Mouse (Mus musculus) urinary bladder, postnatal 14 days (tissue): ENCODE measurements around the gene Psmg4.

ENCODE experiments used
- DNase-seq: peaks from one replicate; pipeline ENCODE4 v3.0.0; 2021; ENCODE audit warnings: low spot score

Gene Psmg4

DNA sequence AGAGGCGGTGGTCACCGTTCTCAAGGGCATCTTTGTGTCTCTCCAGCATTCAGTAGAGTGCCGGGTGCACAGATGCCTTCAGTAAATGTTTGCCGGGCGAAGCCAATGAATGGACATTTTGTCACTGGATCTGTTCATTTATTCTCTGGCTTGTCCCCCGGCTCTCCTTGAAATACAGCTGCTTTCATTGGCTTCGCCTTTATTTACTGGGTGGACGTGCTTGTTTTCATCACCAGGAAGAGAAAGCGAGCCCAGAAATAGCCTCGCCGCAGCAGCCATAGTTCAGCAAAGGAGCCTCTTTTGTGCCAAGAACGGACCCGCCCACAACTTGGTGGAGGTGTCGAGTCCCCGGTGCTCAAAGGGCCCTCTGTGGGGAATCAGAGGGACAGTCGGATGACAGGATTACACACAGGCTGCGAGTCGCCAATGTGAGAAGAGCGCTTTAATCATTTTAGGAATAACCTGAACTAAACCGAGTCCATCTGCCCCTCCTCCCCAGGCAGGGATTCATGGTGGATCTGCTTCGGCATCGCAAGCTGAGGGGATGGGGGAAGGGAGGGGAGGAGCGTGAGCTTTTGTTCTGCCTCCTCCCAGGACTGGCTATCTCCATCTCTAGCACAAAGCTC lies 13.9 kb upstream of the Psmg4 start:
- DNase-seq, result peak; percentile 56

DNA sequence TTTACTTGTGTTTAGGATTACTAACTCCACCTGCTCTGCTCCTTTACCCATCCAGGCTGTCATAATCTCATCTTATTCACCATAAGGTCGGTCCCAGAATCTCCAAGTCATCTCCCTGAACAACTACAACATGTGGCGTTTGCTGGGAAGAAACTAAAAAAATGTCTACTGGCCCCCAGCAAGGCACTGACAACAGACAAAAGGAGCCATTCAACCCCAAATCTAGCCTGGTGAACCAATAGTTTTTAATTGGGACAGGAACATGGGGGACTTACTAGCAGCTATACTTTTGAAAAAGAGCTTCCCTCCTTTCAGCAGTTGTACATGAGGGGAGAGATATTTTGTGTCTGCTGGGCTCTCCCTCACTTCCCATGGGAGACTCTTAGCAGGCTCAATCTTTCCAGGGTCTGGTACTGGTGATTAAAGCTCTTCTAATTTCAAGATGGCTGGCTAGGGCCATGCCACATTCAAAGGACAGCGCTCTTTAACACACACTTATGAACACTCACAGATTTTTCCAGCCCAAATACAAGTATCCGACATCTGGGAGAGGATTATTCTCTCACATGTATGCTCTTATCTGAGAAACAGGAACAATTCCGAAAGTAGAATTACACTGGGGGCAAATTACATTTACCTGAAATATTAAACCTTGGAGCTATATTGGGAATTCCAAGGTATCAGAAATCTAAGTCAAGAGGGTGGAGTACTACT lies 13.1 kb upstream of the Psmg4 start:
- no peak for DNase-seq

DNA sequence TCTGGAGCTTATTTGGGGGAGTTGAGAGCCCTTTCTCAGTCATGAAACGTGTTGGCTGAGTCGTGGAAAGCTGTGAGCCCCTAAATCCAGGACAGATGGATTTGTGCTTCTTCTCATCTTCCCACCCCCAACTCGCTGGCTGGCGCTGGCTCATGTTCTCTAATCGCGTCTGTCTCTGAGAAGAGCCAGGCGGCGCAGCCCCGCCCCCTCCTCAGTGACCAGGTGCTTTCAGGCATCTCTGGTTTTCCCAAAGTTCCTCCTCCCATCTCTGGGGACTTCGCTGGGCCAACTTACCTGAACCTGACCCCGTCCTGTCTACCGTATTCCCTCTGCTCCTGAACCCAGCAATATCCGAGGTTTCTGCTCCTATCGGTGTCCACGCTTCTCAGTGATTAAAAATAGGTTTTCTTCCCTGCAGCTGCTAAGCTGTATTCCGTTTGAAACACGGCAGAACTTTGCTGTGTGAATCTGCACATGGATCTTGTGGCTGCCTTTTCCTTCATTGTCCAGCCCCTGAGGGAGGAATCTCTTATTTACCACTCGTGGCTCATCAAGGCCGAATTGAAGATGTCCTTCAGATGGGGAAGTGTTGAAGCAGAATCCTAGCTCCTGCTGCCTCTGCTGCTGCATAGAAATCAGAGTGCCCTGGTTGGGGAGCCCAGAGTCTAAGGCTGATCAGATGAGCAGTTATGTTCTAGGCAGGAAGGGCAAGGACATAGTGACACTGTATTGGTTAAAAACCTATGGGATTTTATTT lies 12.3 kb upstream of the Psmg4 start:
- no peak for DNase-seq

DNA sequence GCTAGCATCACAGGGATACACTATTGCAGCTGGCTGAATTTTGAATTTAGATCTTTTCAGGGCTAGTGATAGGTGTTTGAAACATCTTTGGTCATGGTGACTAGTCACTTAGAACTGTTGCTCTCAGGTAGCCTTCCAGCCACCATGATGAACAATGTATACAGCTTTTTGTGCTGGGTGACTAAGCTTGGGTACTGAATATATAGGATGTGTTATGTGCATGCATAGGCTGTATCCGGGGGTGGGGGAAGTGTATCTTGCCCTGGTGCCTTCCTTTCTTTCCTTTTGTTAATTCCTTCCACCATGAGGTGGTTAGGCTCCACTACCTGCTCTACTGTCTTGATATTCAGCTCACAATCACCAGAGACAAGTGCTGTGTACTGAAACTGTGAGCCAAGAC lies 11.3 kb upstream of the Psmg4 start:
- no peak for DNase-seq

DNA sequence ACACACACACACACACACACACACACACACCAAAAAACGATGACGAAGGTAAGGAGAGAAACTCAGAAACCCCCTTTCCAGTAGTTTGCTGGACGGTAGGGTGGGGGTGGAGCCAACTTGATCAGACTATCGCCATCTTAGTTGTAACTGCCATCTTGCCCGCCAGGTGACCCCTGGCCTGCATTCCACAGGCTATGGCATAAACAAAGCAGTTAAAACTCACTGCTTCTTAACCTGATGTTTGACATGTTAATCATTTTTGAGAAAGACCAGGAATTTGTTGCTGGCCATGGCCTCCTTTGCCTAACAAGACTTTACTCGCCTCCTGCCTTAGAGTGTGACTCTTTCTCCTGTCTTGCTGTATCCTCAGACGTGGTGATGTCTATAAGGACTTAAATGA lies 10.1 kb upstream of the Psmg4 start:
- DNase-seq, result no peak

DNA sequence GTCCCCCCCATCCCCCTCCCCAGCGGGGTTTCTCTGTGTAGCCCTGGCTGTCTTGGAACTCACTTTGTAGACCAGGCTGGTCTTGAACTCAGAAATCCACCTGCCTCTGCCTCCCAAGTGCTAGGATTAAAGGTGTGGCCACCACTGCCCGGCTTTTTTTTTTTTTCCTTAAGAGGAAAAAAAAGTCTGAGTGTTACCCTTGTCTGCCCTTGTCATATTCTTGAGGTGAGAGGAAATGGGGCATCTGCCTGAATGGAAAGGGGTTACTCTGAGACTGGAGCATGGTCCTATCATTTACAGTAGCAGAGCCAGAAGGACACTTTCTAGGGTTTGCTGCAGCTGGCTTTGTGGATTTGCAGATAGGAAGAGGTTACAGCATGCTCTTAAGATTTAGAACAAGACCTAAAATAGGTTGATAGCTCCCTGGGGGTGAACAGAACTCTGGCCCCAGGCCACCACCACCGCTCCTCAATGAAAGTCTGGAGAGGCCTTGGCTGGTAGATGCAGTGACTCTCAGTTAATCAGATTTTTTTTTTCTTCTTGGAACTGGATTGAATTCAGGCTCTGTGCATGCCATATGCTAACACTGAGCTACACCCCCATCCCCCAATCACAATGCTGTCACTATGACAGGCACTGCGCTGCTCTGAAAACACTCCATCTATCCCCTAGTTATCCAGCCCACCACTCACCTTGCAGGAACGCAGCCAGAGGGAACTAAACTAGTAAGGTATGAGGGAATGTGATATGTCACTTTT lies 9.3 kb upstream of the Psmg4 start:
- no peak for DNase-seq

DNA sequence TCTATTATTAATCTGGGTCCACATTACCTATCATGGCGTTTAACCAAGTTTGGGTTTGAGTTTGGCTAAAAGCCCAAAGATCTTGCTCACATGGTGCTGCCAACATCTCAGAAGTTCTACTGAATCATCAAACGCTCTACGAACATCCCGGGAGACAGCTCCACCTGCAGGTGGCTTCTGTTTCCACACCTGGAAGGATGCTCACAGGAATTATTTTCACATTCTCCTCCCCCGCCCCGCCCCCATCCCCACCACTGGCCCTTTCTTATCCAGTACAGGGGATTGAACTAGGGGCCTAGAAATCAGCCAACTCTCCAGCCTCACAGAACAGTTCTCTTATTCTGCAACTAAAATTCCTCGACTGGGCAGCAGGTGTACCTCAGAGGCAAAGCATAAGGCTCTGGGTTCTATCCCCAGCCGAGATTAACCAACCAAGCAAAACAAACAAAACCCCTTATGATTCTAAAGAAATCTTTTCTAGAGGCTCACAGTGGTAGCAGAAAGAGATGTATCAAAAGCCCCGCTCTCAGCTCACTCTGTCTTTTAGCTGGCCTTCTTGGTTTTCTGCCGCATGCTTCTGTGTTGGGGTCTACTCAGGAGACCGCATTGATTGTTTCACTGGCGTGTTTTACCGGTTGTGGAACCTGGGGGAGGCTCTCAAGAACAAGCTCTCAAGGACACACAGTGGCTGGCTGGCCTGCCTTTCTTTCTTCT lies 8.4 kb upstream of the Psmg4 start:
- DNase-seq, result peak; percentile 81

DNA sequence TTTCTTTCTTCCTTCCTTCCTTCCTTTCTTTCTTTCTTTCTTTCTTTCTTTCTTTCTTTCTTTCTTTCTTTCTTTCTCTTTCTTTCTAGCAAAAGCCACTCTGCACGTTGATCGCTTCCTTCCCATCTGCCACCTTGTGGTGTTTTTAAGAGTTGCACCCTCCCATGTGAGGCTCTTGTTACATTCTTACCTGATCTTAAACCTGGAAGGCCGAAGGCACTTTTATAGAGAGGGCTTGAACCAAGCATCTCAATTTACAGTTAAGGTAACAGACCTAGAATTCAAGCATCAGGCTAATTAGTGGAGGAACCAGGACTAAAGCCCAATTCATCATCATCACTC lies 7.9 kb upstream of the Psmg4 start:
- DNase-seq, result peak; percentile 78

DNA sequence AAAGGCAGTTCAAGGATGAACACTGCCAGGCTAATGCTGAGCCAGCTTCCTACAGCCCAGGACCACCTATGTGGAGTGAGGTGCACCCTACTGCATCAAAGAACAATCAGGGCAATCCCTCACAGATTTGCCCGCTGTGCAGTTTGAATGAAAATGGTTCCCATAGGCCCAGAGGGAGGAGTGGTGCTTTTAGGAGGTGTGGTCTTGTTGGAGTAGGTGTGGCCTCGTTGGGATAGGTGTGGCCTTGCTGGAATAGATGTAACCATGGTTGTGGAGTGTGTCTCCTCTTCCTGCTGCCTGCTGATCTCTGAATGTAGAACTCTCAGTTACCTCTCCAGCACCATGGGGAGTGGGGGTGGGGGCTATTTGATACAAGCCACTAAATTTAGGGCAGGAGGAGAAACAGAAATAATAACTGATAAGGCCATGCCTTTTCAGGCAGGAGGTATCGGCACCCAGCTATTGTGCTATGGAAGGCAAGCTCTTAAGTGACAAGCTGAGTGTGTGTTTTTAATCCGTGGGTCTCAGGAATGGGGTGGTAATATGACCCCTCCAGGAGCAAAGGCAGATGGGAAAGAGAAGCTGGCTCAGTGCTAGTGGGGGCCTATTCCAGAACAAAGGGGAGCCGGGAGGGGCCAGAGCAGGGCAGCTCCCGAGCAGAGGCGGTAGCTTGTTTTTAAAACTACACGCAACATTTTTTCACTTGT lies 6.5 kb upstream of the Psmg4 start:
- DNase-seq, result no peak

DNA sequence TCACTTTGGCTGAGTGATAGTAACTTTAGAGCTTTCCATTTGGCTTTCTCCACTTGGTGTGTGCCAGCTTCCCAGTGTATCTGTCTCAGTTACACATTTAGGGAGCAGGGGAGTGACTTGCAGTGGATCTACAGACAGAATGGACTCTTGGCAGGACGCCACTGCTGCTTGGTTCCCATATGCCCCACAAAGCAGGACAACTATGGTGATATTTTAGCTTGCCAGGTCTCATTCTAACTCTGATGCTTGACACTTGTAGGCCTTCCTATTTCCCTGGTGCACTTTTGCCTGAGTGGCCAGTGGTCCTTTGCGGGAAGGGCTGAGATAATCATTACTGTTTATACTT lies 6.0 kb upstream of the Psmg4 start:
- no peak for DNase-seq

DNA sequence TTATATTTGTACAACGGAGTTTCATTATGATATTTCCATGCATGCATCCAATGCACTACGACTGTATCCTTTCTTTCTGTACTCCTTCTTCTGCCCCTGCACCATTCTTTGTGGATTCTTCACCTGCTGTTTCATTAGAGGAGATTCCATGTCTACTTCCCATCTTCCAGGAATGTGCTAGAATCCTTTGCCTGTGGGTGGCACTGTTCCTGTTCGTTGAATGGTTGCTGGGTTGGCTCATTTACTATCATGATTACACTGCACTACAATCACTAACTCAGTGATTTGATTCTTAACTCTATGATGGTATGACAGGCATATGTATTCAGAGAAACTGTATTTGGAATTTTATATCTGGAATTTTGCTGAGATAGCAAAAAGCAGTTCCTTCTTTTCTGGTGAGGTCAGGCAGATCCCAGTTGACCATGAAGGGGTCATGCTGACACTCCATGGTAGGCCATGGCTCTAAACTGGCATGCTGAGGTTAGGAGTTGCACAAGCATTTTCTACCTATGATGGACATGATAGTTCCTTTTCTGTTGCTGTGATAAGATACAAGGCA lies 5.1 kb upstream of the Psmg4 start:
- DNase-seq, result no peak

DNA sequence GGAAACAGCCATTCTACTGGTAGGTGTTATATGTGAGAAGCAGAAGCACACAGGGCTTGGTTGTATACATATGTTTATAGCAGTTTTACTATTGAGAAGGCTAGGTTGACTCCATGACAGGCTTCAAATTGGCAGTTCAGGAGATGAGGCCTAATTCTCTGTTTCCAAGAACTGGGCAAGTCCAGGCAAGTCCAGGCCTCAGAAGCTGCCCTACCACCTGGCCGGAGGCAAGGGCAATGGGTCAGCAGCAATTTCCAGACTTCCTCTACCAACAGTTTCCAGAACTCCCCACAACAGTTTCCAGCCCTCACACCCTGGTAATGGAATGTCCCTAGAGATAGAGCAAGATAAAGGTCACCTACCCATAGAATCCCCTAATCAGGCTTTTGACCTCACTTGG lies 2.8 kb upstream of the Psmg4 start:
- DNase-seq, result no peak

DNA sequence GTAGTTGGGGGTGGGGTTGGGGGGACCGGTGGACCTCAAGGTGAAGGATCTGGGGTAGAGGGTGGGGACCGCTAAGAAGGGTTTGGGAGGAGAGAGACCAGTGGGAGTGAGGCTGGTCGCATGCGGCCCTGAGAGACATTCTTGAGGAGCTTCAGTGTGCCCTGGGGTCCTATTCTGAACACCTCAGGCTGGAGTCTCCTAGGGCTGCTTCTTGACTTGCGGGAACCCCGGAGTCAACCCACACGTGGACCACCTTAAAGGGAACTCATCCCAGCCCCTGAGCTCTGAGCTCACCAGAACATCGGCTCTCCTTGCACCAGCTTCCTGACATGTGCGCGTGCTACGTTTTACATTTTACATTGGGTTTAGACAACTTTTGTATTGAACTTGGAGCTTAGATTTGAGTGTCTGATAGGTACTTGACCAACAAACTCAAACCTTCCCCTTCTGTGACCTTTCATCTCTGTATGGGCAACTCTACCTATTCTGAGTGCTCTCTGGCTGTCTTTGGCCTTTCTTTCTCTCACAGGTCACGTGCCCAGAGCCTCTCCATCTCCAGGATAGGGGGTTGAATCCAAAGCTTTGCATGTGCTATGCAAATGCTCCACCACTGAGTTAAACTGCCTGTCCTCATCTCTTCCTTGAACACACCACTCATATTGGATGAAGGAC lies 676 bp downstream of the Psmg4 start:
- no peak for DNase-seq

DNA sequence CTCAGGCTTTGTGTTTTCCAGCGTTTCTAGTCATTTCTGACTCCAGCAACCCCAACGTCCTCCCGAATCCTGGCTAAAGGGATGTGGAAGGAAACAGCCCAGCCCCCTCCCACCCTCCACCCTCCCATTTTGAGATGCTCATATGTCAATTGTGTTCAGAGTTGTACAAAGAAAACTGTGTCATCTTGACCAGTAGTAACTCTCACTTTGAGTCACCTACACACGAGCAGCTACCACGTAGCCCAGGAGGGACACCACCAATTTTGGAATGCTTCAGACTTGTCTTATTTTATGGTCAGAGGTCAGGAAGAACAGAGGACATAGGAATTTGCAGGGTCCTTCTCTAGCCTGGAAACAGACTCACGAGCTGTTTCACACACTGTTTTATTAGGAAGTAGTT lies 11.3 kb downstream of the Psmg4 start:
- DNase-seq, result no peak

DNA sequence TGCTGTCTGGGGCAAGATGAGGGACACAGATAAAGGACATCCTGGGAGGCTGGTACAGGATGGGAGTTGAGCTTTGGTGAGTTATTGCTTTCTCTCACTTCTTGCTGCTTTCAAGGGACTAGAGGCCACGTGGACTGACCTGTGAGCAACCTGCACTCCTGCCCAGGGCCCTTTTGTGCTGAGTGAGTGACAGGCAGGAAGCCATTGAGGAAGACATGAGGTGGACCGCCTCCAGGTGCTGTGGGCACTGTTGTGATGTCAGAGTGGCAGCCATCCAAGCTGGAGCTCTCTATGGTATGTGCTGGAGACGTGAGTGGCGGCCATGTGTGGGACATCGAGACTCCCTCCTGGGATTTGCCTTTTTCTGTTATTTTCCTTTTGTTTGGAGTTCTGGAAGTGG lies 18.9 kb downstream of the Psmg4 start:
- no peak for DNase-seq

DNA sequence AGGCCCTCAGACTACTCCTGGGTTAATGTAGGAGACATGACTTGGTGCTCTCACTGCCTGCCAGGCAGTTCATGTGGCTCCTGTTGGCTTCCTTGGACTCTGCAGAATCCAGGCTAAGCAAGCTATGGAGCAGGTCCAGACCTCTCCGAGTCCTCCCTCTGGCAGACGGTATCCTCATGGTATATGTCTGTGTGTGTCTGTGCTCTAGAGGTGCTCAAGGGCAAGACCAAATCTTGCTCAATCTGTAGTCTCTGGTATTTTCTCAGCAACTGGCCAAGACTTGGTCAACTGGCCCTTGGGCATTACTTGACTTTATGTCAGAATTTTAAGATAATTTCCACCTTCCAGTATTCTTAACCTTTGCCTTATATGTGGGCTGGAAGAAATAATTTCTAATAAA lies 22.6 kb downstream of the Psmg4 start:
- no peak for DNase-seq

DNA sequence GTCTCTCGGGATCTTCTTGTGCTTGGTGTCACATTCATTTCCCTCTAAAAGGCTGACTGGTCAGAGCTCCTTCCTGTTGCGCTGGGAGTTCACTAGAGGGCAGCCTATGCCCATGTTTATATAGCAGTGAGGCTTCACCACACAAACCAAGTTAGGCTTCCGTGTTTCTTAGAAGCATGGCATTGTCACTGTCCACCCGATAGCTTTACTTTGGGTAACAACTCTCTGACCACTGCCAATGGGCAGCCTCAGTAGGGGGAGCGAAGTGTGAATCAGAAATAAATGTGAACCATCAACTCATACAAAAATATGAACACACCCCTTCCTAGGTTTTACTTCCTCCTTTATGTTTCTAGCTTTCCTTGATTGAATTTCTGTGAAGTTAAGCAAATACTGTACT lies 24.8 kb downstream of the Psmg4 start:
- peak; percentile 72 for DNase-seq

DNA sequence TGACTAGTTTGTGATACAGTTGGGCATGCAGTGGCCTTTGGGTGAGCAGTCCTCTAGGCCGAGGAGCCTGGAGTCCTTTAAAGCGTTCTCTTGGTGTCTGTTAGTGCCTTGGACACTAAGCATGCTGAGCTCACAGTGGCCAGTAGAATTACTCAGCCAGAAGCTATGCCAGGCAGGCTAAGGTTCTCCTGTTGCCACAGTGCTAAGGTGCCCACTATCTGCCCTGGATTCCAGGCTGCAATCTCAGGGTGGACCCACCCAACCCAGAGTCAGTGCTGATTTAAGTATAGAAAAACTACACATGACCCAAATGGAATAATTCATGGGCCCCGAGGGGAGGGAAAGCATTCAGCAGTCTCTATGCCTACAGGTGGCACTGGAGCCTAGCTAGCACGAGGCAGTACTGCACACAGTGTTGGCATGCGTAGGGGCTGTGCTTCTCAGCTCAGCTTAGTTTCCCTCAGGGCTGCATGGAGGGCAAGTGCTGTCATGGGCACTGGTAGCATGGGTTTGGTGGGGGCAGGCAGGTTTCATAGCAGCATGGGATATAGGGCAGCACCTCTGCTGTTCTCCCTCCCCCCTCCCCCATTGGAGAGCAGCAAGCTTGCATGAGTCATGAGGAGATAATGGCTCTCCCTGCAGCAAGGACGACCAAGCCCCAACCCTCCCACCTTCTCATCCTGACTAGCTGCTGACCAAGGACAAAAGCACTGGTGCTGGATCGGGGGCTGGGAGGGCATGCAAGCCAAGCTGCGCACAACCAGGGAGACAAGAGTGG lies 29.8 kb downstream of the Psmg4 start:
- peak; percentile 23 for DNase-seq

DNA sequence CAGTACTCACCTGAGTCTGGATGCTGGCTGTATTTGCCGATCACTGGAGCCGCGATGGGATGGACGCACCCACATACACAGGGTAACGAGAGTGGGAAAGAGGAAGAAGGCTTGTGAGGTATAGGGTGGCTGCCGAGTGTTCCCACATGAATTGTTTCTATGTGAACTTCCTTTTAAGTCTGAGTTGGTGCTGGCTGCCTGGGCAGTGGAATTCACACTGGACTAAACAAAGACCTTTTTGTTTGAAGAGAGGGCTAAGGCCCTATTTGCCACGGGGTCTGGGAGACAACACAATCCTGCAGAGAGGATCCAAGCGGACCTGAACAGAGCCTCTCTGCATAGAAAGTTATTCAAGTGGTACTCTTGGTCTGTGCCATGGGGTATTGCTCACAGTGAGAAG lies 30.6 kb downstream of the Psmg4 start:
- no peak for DNase-seq

DNA sequence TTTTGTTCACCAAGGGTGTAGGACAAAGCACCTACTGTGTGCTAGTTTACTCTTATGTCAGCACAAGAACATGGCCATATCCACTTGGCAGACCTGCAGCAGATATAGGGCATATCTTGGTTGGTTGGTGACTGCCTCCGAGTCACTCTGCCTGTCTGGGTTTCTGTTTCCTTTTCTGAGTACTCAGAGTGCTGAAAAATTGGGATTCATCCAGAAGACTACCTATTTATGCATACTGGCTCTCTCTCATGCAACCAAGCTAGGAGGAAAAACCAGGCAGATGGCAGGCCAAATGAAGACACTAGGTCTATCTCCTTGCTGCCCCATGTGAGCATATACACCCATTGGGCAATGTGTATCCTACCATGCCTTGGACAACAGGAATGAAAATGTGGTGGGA lies 32.9 kb downstream of the Psmg4 start:
- no peak for DNase-seq
